Comparison of ENCODE assay signal across 13 mouse cellular contexts in the genomic region with DNA sequence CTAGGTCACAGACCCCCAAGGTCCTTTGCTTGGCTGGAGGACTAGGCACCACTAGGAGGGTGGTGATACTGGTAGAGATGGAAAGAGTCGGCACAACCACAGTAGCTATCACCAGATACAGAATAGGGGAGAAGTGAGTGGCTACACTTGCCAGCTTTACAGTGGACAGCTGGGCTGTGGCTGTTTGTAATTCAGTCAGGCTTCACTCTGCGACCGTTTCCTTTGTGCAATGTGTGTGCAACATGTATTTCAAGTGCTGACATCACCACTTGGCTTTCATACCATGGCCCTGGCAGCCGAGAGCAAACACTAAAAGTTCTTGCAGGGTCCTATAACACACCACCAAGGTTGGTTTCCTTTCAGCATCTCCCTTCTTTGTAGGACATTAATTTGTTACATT.
A peak's percentile ranks its signal among the peaks of the same experiment; 100 is the strongest.
DNase-seq lines count a peak whose midpoint lies in the region; ATAC-seq and TF ChIP-seq lines count a peak whose summit lies in the region.
"Had no signal": no experiment of that assay in that cellular context is flagged by ENCODE, and none has a peak within 500 bp of the region (broad histone marks: within the 10 kb centered on the region; RNA-seq: fewer than 3 reads in every experiment).

No protein-coding gene starts in this region.

- peak; percentile 69 for DNase-seq in limb, embryonic 14.5 days (ENCODE audit: low spot score)
- no peak for DNase-seq in limb, embryonic 10.5 days (ENCODE audit: low spot score)
- DNase-seq in forelimb bud, embryonic 11.5 days (ENCODE audit: low read depth, low spot score), result peak; percentile 12
- DNase-seq in thymus, postnatal 0 days (ENCODE audit: low spot score), result no peak
- no peak for DNase-seq in cerebellum, adult 11-12 months
- DNase-seq: cerebellum, postnatal 36 days; layer of hippocampus, postnatal 36 days; thymus, adult 2 months had no signal

- no peak overlapping the region for H3K9ac ChIP-seq in limb, embryonic 14.5 days (ENCODE audit: low read depth, low read length, severe bottlenecking)
- H3K9ac ChIP-seq in heart, embryonic 16.5 days (ENCODE audit: low read length), result no peak overlapping the region
- H3K9ac ChIP-seq: hindbrain, embryonic 13.5 days; liver, embryonic 14.5 days had no signal

- no peak overlapping the region for H3K4me3 ChIP-seq in limb, embryonic 14.5 days (replicated peaks; ENCODE audit: low read length)
- H3K4me3 ChIP-seq in limb, embryonic 10.5 days, result no peak overlapping the region
- H3K4me3 ChIP-seq in heart, embryonic 16.5 days (ENCODE audit: low read length), result no peak overlapping the region
- H3K4me3 ChIP-seq: hindbrain, embryonic 13.5 days had no signal

- H3K4me1 ChIP-seq in limb, embryonic 14.5 days (ENCODE audit: control insufficient read depth, insufficient read depth, low read length), result peaks cover 4% of the 10 kb centered on the region; the same call in 1 of the 2 replicates
- H3K4me1 ChIP-seq in limb, embryonic 10.5 days, result no peaks in the 10 kb centered on the region
- peaks cover 14% of the 10 kb centered on the region for H3K4me1 ChIP-seq in heart, embryonic 16.5 days (ENCODE audit: control insufficient read depth, insufficient read depth, low read length)
- H3K4me1 ChIP-seq: hindbrain, embryonic 13.5 days had no signal

- no peaks in the 10 kb centered on the region for H3K27me3 ChIP-seq in limb, embryonic 14.5 days (ENCODE audit: control insufficient read depth, insufficient read depth, low read length)
- no peaks in the 10 kb centered on the region for H3K27me3 ChIP-seq in limb, embryonic 10.5 days (ENCODE audit: low read depth, poor library complexity, severe bottlenecking)
- H3K27me3 ChIP-seq in heart, embryonic 16.5 days (ENCODE audit: control insufficient read depth, insufficient read depth, low read length), result no peaks in the 10 kb centered on the region
- H3K27me3 ChIP-seq: hindbrain, embryonic 13.5 days had no signal

- no peaks in the 10 kb centered on the region for H3K36me3 ChIP-seq in limb, embryonic 14.5 days (ENCODE audit: control insufficient read depth, insufficient read depth, low read length)
- no peaks in the 10 kb centered on the region for H3K36me3 ChIP-seq in limb, embryonic 10.5 days
- H3K36me3 ChIP-seq in heart, embryonic 16.5 days (ENCODE audit: control insufficient read depth, insufficient read depth), result no peaks in the 10 kb centered on the region
- H3K36me3 ChIP-seq: G1E; hindbrain, embryonic 13.5 days had no signal

- 24% methylated on average over 4 of the region's 4 CpGs for WGBS in limb, embryonic 14.5 days
- 85% methylated on average over 4 of the region's 4 CpGs for WGBS in limb, embryonic 10.5 days
- 20% methylated on average over 4 of the region's 4 CpGs for WGBS in heart, embryonic 16.5 days

- no peak overlapping the region for H3K4me2 ChIP-seq in limb, embryonic 14.5 days (replicated peaks; ENCODE audit: low read depth, low read length, severe bottlenecking)
- H3K4me2 ChIP-seq in heart, embryonic 16.5 days (ENCODE audit: low read depth, low read length), result no peak overlapping the region
- H3K4me2 ChIP-seq: hindbrain, embryonic 13.5 days had no signal

- TF ChIP-seq POLR2A in limb, embryonic 14.5 days (IDR thresholded peaks at IDR 0.05; ENCODE audit: borderline replicate concordance, extremely low read depth, insufficient read depth, insufficient read length), result no peak

- H3K9me3 ChIP-seq in limb, embryonic 14.5 days (ENCODE audit: control insufficient read depth, low read length), result no peaks in the 10 kb centered on the region
- H3K9me3 ChIP-seq in limb, embryonic 10.5 days (replicated peaks), result no peaks in the 10 kb centered on the region
- no peaks in the 10 kb centered on the region for H3K9me3 ChIP-seq in heart, embryonic 16.5 days (replicated peaks; ENCODE audit: control insufficient read depth, low read length)
- H3K9me3 ChIP-seq: hindbrain, embryonic 13.5 days had no signal

- ATAC-seq in limb, embryonic 14.5 days (ENCODE audit: low FRiP score, low read depth), result peak; percentile 53; the same call in 1 of the 2 replicates
- ATAC-seq in heart, embryonic 16.5 days (replicated peaks; ENCODE audit: extremely low read depth, insufficient read depth, low FRiP score), result peak; percentile 83
- ATAC-seq in megakaryocyte progenitor cell, adult 5-6 weeks (replicated peaks; ENCODE audit: poor library complexity), result peak; percentile 34; the same call in 1 of the 2 replicates

- H3K27ac ChIP-seq in limb, embryonic 14.5 days (replicated peaks; ENCODE audit: low read depth, low read length), result 0 out of 2 replicates have a peak overlapping the region, but pooled peaks have one; percentile 22
- no peak overlapping the region for H3K27ac ChIP-seq in limb, embryonic 10.5 days
- peak overlapping the region; percentile 65 for H3K27ac ChIP-seq in heart, embryonic 16.5 days (ENCODE audit: low read length)
- H3K27ac ChIP-seq: hindbrain, embryonic 13.5 days; liver, embryonic 14.5 days had no signal

Comparison
In these comparisons a context has a peak if more than half of its experiments do, and no peak if none do; other contexts are left out.
1. DNase-seq: peak in limb, embryonic 14.5 days (single experiment) and forelimb bud, embryonic 11.5 days (single experiment); none in limb, embryonic 10.5 days (single experiment), thymus, postnatal 0 days (single experiment) and cerebellum, adult 11-12 months (single experiment).
2. Peak in every context shown above with its lines, with median percentiles within 50 percentile points of each other: ATAC-seq.